Mouse (Mus musculus): ENCODE measurements around the gene Eif4g3. TPM values are rescaled to one million over a fixed set of nuclear protein-coding genes. Genes with fewer than 3 reads are reported as not detected.

Gene Eif4g3
- polyA plus RNA-seq, 1 experiment from 2014 or later: 34.1 TPM

- Histone ChIP-seq H3K36me3 (peaks cover 65% of the 10 kb centered on the region), H3K4me3 (no peak overlapping the region), H3K27ac (replicated peaks) (no peak overlapping the region), H3K9me3 (replicated peaks) (no peaks in the 10 kb centered on the region), H3K27me3 (ENCODE audit: low read depth, poor library complexity, severe bottlenecking) (no peaks in the 10 kb centered on the region), H3K4me1 (no peaks in the 10 kb centered on the region)
- no peak for DNase-seq (ENCODE audit: low spot score)
- 73% methylated on average over 4 of the region's 4 CpGs for WGBS
These were observed 144.5 kb downstream of the Eif4g3 start for GRCm38 (mm10) chr4:138137336-138137735.

GRCm38 (mm10) chr4:138137804-138138203 is 145.0 kb downstream of the Eif4g3 start:
- Histone ChIP-seq H3K9me3 (replicated peaks) (no peaks in the 10 kb centered on the region), H3K36me3 (peaks cover 61% of the 10 kb centered on the region), H3K27ac (replicated peaks) (no peak overlapping the region), H3K27me3 (ENCODE audit: low read depth, poor library complexity, severe bottlenecking) (no peaks in the 10 kb centered on the region), H3K4me1 (no peaks in the 10 kb centered on the region), H3K4me3 (no peak overlapping the region)
- no peak for DNase-seq (ENCODE audit: low spot score)
- WGBS: 94% methylated on average over 17 of the region's 17 CpGs

GRCm38 (mm10) chr4:138138219-138138618 is 145.4 kb downstream of the Eif4g3 start:
- Histone ChIP-seq H3K4me1 (no peaks in the 10 kb centered on the region), H3K36me3 (peaks cover 57% of the 10 kb centered on the region), H3K27ac (replicated peaks) (no peak overlapping the region), H3K27me3 (ENCODE audit: low read depth, poor library complexity, severe bottlenecking) (no peaks in the 10 kb centered on the region), H3K9me3 (replicated peaks) (no peaks in the 10 kb centered on the region), H3K4me3 (no peak overlapping the region)
- WGBS: 92% methylated on average over 7 of the region's 7 CpGs
- DNase-seq (ENCODE audit: low spot score): no peak

- WGBS: 95% methylated on average over 7 of the region's 7 CpGs
- no peak overlapping the region for H3K4me3 ChIP-seq
- no peak overlapping the region for H3K27ac ChIP-seq (replicated peaks)
- peaks cover 52% of the 10 kb centered on the region for H3K36me3 ChIP-seq
- H3K9me3 ChIP-seq (replicated peaks): no peaks in the 10 kb centered on the region
- no peak for DNase-seq (ENCODE audit: low spot score)
- no peaks in the 10 kb centered on the region for H3K4me1 ChIP-seq
- no peaks in the 10 kb centered on the region for H3K27me3 ChIP-seq (ENCODE audit: low read depth, poor library complexity, severe bottlenecking)
These were observed 148.5 kb downstream of the Eif4g3 start for GRCm38 (mm10) chr4:138141358-138141757.

GRCm38 (mm10) chr4:138147176-138147575 is 154.4 kb downstream of the Eif4g3 start:
- Histone ChIP-seq H3K27me3 (ENCODE audit: low read depth, poor library complexity, severe bottlenecking) (no peaks in the 10 kb centered on the region), H3K27ac (replicated peaks) (no peak overlapping the region), H3K4me3 (no peak overlapping the region), H3K9me3 (replicated peaks) (no peaks in the 10 kb centered on the region), H3K4me1 (no peaks in the 10 kb centered on the region), H3K36me3 (peaks cover 52% of the 10 kb centered on the region)
- DNase-seq (ENCODE audit: low spot score): no peak
- 88% methylated on average over 8 of the region's 8 CpGs for WGBS

GRCm38 (mm10) chr4:138149977-138150376 is 157.2 kb downstream of the Eif4g3 start:
- H3K27ac ChIP-seq (replicated peaks): no peak overlapping the region
- H3K9me3 ChIP-seq (replicated peaks): no peaks in the 10 kb centered on the region
- no peaks in the 10 kb centered on the region for H3K4me1 ChIP-seq
- DNase-seq (ENCODE audit: low spot score): no peak
- H3K27me3 ChIP-seq (ENCODE audit: low read depth, poor library complexity, severe bottlenecking): no peaks in the 10 kb centered on the region
- 91% methylated on average over 4 of the region's 4 CpGs for WGBS
- no peak overlapping the region for H3K4me3 ChIP-seq
- peaks cover 66% of the 10 kb centered on the region for H3K36me3 ChIP-seq

GRCm38 (mm10) chr4:138151226-138151625 is 158.4 kb downstream of the Eif4g3 start:
- Histone ChIP-seq H3K4me1 (no peaks in the 10 kb centered on the region), H3K4me3 (no peak overlapping the region), H3K27ac (replicated peaks) (no peak overlapping the region), H3K27me3 (ENCODE audit: low read depth, poor library complexity, severe bottlenecking) (no peaks in the 10 kb centered on the region), H3K36me3 (peaks cover 66% of the 10 kb centered on the region), H3K9me3 (replicated peaks) (no peaks in the 10 kb centered on the region)
- WGBS: 97% methylated on average over 9 of the region's 9 CpGs
- DNase-seq (ENCODE audit: low spot score): no peak

GRCm38 (mm10) chr4:138153980-138154379 is 161.2 kb downstream of the Eif4g3 start:
- no peaks in the 10 kb centered on the region for H3K9me3 ChIP-seq (replicated peaks)
- H3K27ac ChIP-seq (replicated peaks): no peak overlapping the region
- DNase-seq (ENCODE audit: low spot score): peak; percentile 22
- H3K27me3 ChIP-seq (ENCODE audit: low read depth, poor library complexity, severe bottlenecking): no peaks in the 10 kb centered on the region
- H3K4me1 ChIP-seq: no peaks in the 10 kb centered on the region
- WGBS: 57% methylated on average over 3 of the region's 3 CpGs
- H3K4me3 ChIP-seq: no peak overlapping the region
- peaks cover 82% of the 10 kb centered on the region for H3K36me3 ChIP-seq

- no peak for DNase-seq (ENCODE audit: low spot score)
- peaks cover 15% of the 10 kb centered on the region for H3K4me1 ChIP-seq
- H3K9me3 ChIP-seq (replicated peaks): no peaks in the 10 kb centered on the region
- peaks cover 94% of the 10 kb centered on the region for H3K36me3 ChIP-seq
- H3K27me3 ChIP-seq (ENCODE audit: low read depth, poor library complexity, severe bottlenecking): no peaks in the 10 kb centered on the region
- no peak overlapping the region for H3K4me3 ChIP-seq
- 89% methylated on average over 5 of the region's 5 CpGs for WGBS
- H3K27ac ChIP-seq (replicated peaks): no peak overlapping the region
These were observed 168.1 kb downstream of the Eif4g3 start for GRCm38 (mm10) chr4:138160918-138161317.

- Histone ChIP-seq H3K4me1 (peaks cover 15% of the 10 kb centered on the region), H3K27ac (replicated peaks) (no peak overlapping the region), H3K27me3 (ENCODE audit: low read depth, poor library complexity, severe bottlenecking) (no peaks in the 10 kb centered on the region), H3K36me3 (peaks cover 95% of the 10 kb centered on the region), H3K4me3 (no peak overlapping the region), H3K9me3 (replicated peaks) (no peaks in the 10 kb centered on the region)
- 83% methylated on average over 3 of the region's 3 CpGs for WGBS
- DNase-seq (ENCODE audit: low spot score): no peak
These were observed 168.7 kb downstream of the Eif4g3 start for GRCm38 (mm10) chr4:138161550-138161949.

- H3K27me3 ChIP-seq (ENCODE audit: low read depth, poor library complexity, severe bottlenecking): no peaks in the 10 kb centered on the region
- H3K36me3 ChIP-seq: peaks cover 95% of the 10 kb centered on the region
- no peak overlapping the region for H3K4me3 ChIP-seq
- 52% methylated on average over 2 of the region's 2 CpGs for WGBS
- no peak for DNase-seq (ENCODE audit: low spot score)
- H3K27ac ChIP-seq (replicated peaks): peak overlapping the region; percentile 53
- peaks cover 15% of the 10 kb centered on the region for H3K4me1 ChIP-seq
- no peaks in the 10 kb centered on the region for H3K9me3 ChIP-seq (replicated peaks)
These were observed 171.0 kb downstream of the Eif4g3 start for GRCm38 (mm10) chr4:138163836-138164235.

- WGBS: 96% methylated on average over 2 of the region's 2 CpGs
- no peak for DNase-seq (ENCODE audit: low spot score)
- Histone ChIP-seq H3K4me1 (peaks cover 15% of the 10 kb centered on the region), H3K27me3 (ENCODE audit: low read depth, poor library complexity, severe bottlenecking) (no peaks in the 10 kb centered on the region), H3K36me3 (peaks cover 96% of the 10 kb centered on the region), H3K4me3 (no peak overlapping the region), H3K9me3 (replicated peaks) (no peaks in the 10 kb centered on the region), H3K27ac (replicated peaks) (no peak overlapping the region)
These were observed 172.0 kb downstream of the Eif4g3 start for GRCm38 (mm10) chr4:138164860-138165259.

GRCm38 (mm10) chr4:138166519-138166918 is 173.7 kb downstream of the Eif4g3 start:
- H3K4me3 ChIP-seq: no peak overlapping the region
- WGBS: 94% methylated on average over 10 of the region's 10 CpGs
- no peaks in the 10 kb centered on the region for H3K9me3 ChIP-seq (replicated peaks)
- H3K4me1 ChIP-seq: peaks cover 15% of the 10 kb centered on the region
- H3K27ac ChIP-seq (replicated peaks): no peak overlapping the region
- no peaks in the 10 kb centered on the region for H3K27me3 ChIP-seq (ENCODE audit: low read depth, poor library complexity, severe bottlenecking)
- peaks cover 96% of the 10 kb centered on the region for H3K36me3 ChIP-seq
- no peak for DNase-seq (ENCODE audit: low spot score)

- DNase-seq (ENCODE audit: low spot score): no peak
- H3K36me3 ChIP-seq: peaks cover 98% of the 10 kb centered on the region
- no peak overlapping the region for H3K27ac ChIP-seq (replicated peaks)
These were observed 175.3 kb downstream of the Eif4g3 start for GRCm38 (mm10) chr4:138168162-138168561.

More at GRCm38 (mm10) chr4:138168162-138168561, 175.3 kb downstream of the Eif4g3 start:
- Histone ChIP-seq H3K4me1 (peaks cover 12% of the 10 kb centered on the region), H3K9me3 (replicated peaks) (no peaks in the 10 kb centered on the region), H3K27me3 (ENCODE audit: low read depth, poor library complexity, severe bottlenecking) (no peaks in the 10 kb centered on the region), H3K4me3 (no peak overlapping the region)
- WGBS: 90% methylated on average over 3 of the region's 3 CpGs

Data from midbrain, embryonic 10.5 days (tissue).